Mouse (Mus musculus): ENCODE measurements around the gene Olfr1493-ps1. TPM values are rescaled to one million over a fixed set of nuclear protein-coding genes. Genes with fewer than 3 reads are reported as not detected.

The Olfr1493-ps1 gene
- not detected in 2 replicates for polyA plus RNA-seq (2012; rRNA removed)

- TF ChIP-seq CTCF (IDR thresholded peaks at IDR 0.05; ENCODE audit: insufficient read depth, low read length) (no peak), POLR2A (IDR thresholded peaks at IDR 0.05; ENCODE audit: borderline replicate concordance, extremely low read depth, low read depth, low read length) (no peak)
- 36% methylated on average over 2 of the region's 2 CpGs for WGBS
- DNase-seq: no peak
- Histone ChIP-seq H3K4me3 (replicated peaks; ENCODE audit: extremely low read depth, low read depth, low read length) (no peak within 1 kb of the TSS), H3K4me1 (ENCODE audit: control insufficient read depth, insufficient read depth, low read length) (no peaks in the 10 kb centered on the region)
Measured at GRCm38 (mm10) chr19:13722978-13723377, at the start of gene Olfr1493-ps1. Gene Olfr1493-ps1 (plus strand): TSS chr19:13723278.

GRCm38 (mm10) chr19:13696968-13697367 lies 26.1 kb upstream of the Olfr1493-ps1 start, which contains the start of gene Olfr1491:
Gene Olfr1491 (plus strand): TSS chr19:13697268.
- H3K4me3 ChIP-seq (replicated peaks; ENCODE audit: extremely low read depth, low read depth, low read length): no peak within 1 kb of the TSS
- no peak for DNase-seq
- 68% methylated on average over 3 of the region's 3 CpGs for WGBS
- no peaks in the 10 kb centered on the region for H3K4me1 ChIP-seq (ENCODE audit: control insufficient read depth, insufficient read depth, low read length)
- no peak for TF ChIP-seq CTCF (IDR thresholded peaks at IDR 0.05; ENCODE audit: insufficient read depth, low read length)
- no peak for TF ChIP-seq POLR2A (IDR thresholded peaks at IDR 0.05; ENCODE audit: borderline replicate concordance, extremely low read depth, low read depth, low read length)

GRCm38 (mm10) chr19:13739428-13739827 lies 16.4 kb downstream of the Olfr1493-ps1 start, which contains the start of gene Olfr1494:
Gene Olfr1494 (plus strand): TSS chr19:13739728.
- no peak for DNase-seq
- Histone ChIP-seq H3K4me1 (ENCODE audit: control insufficient read depth, insufficient read depth, low read length) (no peaks in the 10 kb centered on the region), H3K4me3 (replicated peaks; ENCODE audit: extremely low read depth, low read depth, low read length) (no peak within 1 kb of the TSS)
- WGBS: 88% methylated on average over 4 of the region's 4 CpGs
- TF ChIP-seq CTCF (IDR thresholded peaks at IDR 0.05; ENCODE audit: insufficient read depth, low read length): no peak
- TF ChIP-seq POLR2A (IDR thresholded peaks at IDR 0.05; ENCODE audit: borderline replicate concordance, extremely low read depth, low read depth, low read length): no peak

- WGBS: 90% methylated on average over 1 of the region's 1 CpGs
- TF ChIP-seq POLR2A (IDR thresholded peaks at IDR 0.05; ENCODE audit: borderline replicate concordance, extremely low read depth, low read depth, low read length): no peak
- no peak for TF ChIP-seq CTCF (IDR thresholded peaks at IDR 0.05; ENCODE audit: insufficient read depth, low read length)
- Histone ChIP-seq H3K4me3 (replicated peaks; ENCODE audit: extremely low read depth, low read depth, low read length) (no peak overlapping the region), H3K4me1 (ENCODE audit: control insufficient read depth, insufficient read depth, low read length) (no peaks in the 10 kb centered on the region)
- no peak for DNase-seq
Measured at GRCm38 (mm10) chr19:13749366-13749765, 26.3 kb downstream of the Olfr1493-ps1 start.

- no peak for TF ChIP-seq POLR2A (IDR thresholded peaks at IDR 0.05; ENCODE audit: borderline replicate concordance, extremely low read depth, low read depth, low read length)
- no peak for TF ChIP-seq CTCF (IDR thresholded peaks at IDR 0.05; ENCODE audit: insufficient read depth, low read length)
- 74% methylated on average over 3 of the region's 3 CpGs for WGBS
- no peak for DNase-seq
- H3K4me1 ChIP-seq (ENCODE audit: control insufficient read depth, insufficient read depth, low read length): no peaks in the 10 kb centered on the region
- H3K4me3 ChIP-seq (replicated peaks; ENCODE audit: extremely low read depth, low read depth, low read length): no peak within 1 kb of the TSS
Measured at GRCm38 (mm10) chr19:13764306-13764705, 41.2 kb downstream of the Olfr1493-ps1 start, which contains the start of gene Olfr1495. Gene Olfr1495 (plus strand): TSS chr19:13764606.

GRCm38 (mm10) chr19:13768565-13769276 lies 45.6 kb downstream of the Olfr1493-ps1 start:
- TF ChIP-seq POLR2A (IDR thresholded peaks at IDR 0.05; ENCODE audit: borderline replicate concordance, extremely low read depth, low read depth, low read length): no peak
- no peak for TF ChIP-seq CTCF (IDR thresholded peaks at IDR 0.05; ENCODE audit: insufficient read depth, low read length)
- 90% methylated on average over 9 of the region's 9 CpGs for WGBS
- Histone ChIP-seq H3K4me1 (ENCODE audit: control insufficient read depth, insufficient read depth, low read length) (no peaks in the 10 kb centered on the region), H3K4me3 (replicated peaks; ENCODE audit: extremely low read depth, low read depth, low read length) (no peak overlapping the region)
- DNase-seq: no peak

GRCm38 (mm10) chr19:13777578-13777977 lies 54.5 kb downstream of the Olfr1493-ps1 start, which contains the start of gene Olfr1496:
Gene Olfr1496 (plus strand): TSS chr19:13777878.
- TF ChIP-seq CTCF (IDR thresholded peaks at IDR 0.05; ENCODE audit: insufficient read depth, low read length) (no peak), POLR2A (IDR thresholded peaks at IDR 0.05; ENCODE audit: borderline replicate concordance, extremely low read depth, low read depth, low read length) (no peak)
- Histone ChIP-seq H3K4me3 (replicated peaks; ENCODE audit: extremely low read depth, low read depth, low read length) (no peak within 1 kb of the TSS), H3K4me1 (ENCODE audit: control insufficient read depth, insufficient read depth, low read length) (no peaks in the 10 kb centered on the region)
- no peak for DNase-seq
- 66% methylated on average over 1 of the region's 1 CpGs for WGBS

Other genes starting within 250 kb of the Olfr1493-ps1 start
- not detected in 2 replicates for gene Olfr1475, start 243.1 kb upstream of the Olfr1493-ps1 start, polyA plus RNA-seq (2012; rRNA removed)
- gene Olfr1477, start 222.7 kb upstream of the Olfr1493-ps1 start, polyA plus RNA-seq (2012; rRNA removed): not detected in 2 replicates
- gene Olfr1480, start 195.4 kb upstream of the Olfr1493-ps1 start, polyA plus RNA-seq (2012; rRNA removed): not detected in 2 replicates
- gene Olfr1484, start 139.8 kb upstream of the Olfr1493-ps1 start, polyA plus RNA-seq (2012; rRNA removed): not detected in 2 replicates
- not detected in 2 replicates for gene Olfr1487, start 105.9 kb upstream of the Olfr1493-ps1 start, polyA plus RNA-seq (2012; rRNA removed)
- not detected in 2 replicates for gene Olfr1489, start 91.7 kb upstream of the Olfr1493-ps1 start, polyA plus RNA-seq (2012; rRNA removed)
- gene Olfr1490, start 72.2 kb upstream of the Olfr1493-ps1 start, polyA plus RNA-seq (2012; rRNA removed): not detected in 2 replicates
- not detected in 2 replicates for gene Olfr1491, start 26.0 kb upstream of the Olfr1493-ps1 start, polyA plus RNA-seq (2012; rRNA removed)
- gene Olfr1494, start 16.4 kb downstream of the Olfr1493-ps1 start, polyA plus RNA-seq (2012; rRNA removed): not detected in 2 replicates
- not detected in 2 replicates for gene Olfr1495, start 41.3 kb downstream of the Olfr1493-ps1 start, polyA plus RNA-seq (2012; rRNA removed)
- not detected in 2 replicates for gene Olfr1496, start 54.6 kb downstream of the Olfr1493-ps1 start, polyA plus RNA-seq (2012; rRNA removed)
- not detected in 2 replicates for gene Olfr1497, start 74.9 kb downstream of the Olfr1493-ps1 start, polyA plus RNA-seq (2012; rRNA removed)
- not detected in 2 replicates for gene Olfr1499, start 96.2 kb downstream of the Olfr1493-ps1 start, polyA plus RNA-seq (2012; rRNA removed)
- gene Olfr1500, start 107.2 kb downstream of the Olfr1493-ps1 start, polyA plus RNA-seq (2012; rRNA removed): not detected in 2 replicates
- gene Olfr1501, start 127.4 kb downstream of the Olfr1493-ps1 start, polyA plus RNA-seq (2012; rRNA removed): not detected in 2 replicates
- gene Olfr1502, start 138.5 kb downstream of the Olfr1493-ps1 start, polyA plus RNA-seq (2012; rRNA removed): not detected in 2 replicates
- gene Olfr1504, start 174.7 kb downstream of the Olfr1493-ps1 start, polyA plus RNA-seq (2012; rRNA removed): not detected in 2 replicates
- gene Olfr1505, start 190.3 kb downstream of the Olfr1493-ps1 start, polyA plus RNA-seq (2012; rRNA removed): not detected in 2 replicates